Mouse (Mus musculus): Measurements from ENCODE around the gene Slc16a3. TPM values are rescaled to one million over a fixed set of nuclear protein-coding genes. Genes with fewer than 3 reads are reported as not detected.

Gene Slc16a3
- 74.0 to 101 TPM (median 95.1 TPM) in 3 replicates for total RNA-seq (2017)

DNA sequence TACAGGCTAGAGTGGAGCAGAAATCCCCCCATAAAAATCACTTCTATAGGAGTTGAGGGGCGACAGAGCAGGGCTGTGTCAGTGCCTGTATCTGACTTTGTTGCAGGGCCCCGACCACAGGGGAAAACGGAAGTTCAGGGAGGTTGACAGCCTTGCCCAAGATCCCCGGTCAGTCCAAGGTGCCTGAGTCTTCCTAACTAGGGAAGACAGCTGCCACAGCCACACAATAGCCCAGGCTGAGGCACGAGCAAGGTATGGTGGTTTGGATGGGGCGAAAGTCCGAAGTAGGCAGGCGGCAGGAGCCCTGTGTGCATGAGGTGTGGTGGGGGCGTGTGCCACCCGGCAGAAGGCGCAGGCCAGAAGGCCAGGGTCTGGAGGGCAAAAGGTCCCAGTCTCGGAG lies at the start of gene Slc16a3:
Gene Slc16a3 (plus strand): TSS at position 153 of the 400 bp plus-strand sequence.
- ATAC-seq (replicated peaks; ENCODE audit: insufficient number of reproducible peaks, low FRiP score, low TSS enrichment, poor library complexity, severe bottlenecking) = peak; percentile 45

DNA sequence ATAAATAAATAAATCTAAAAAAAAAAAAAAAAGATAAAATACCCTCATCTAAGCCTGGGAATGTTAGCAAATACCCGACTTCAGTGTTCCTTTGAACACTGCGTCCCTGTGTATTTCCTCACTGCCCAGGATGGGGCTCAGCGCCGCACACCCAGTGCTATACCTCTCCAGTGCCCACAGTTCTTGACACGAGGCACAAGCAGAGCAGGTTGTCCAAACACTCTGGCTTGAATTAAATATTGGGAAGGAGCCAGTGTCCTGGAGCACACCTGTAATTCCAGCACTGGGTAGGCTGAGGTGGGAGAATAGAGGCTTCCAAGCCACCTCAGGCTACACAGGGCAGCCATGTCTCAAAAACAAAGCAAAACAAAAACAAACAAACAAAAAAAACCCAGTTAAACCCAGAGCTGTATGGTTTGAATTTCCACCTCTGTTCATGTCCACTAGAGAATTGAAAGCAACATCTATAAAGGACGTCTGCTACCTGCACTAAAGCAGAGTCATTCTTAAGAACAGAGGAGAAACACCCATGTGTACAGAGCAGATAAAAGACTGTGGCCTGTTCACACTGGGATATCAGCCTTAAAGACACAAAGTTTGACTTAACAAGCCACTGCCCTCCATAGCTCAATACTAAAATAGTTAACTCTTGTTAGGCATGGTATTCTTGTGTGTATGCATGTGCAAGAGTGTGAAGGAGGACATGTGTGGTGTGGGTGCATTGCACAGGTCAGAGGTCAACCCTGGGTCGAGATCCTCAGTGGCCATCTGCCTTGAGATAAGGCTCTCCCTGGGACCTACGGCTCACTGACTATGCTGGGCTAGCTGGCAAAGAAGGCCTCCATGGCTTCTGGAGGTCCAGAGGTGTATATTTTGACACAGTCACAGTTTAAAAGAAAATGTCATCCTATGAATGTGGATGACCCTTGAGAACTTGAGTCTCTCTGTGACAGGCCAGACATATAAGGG lies 47.7 kb upstream of the Slc16a3 start:
- ATAC-seq (replicated peaks; ENCODE audit: insufficient number of reproducible peaks, low FRiP score, low TSS enrichment, poor library complexity, severe bottlenecking) = no peak

GRCm38 (mm10) chr11:120901729-120902486 lies 46.4 kb upstream of the Slc16a3 start:
- no peak for ATAC-seq (replicated peaks; ENCODE audit: insufficient number of reproducible peaks, low FRiP score, low TSS enrichment, poor library complexity, severe bottlenecking)

DNA sequence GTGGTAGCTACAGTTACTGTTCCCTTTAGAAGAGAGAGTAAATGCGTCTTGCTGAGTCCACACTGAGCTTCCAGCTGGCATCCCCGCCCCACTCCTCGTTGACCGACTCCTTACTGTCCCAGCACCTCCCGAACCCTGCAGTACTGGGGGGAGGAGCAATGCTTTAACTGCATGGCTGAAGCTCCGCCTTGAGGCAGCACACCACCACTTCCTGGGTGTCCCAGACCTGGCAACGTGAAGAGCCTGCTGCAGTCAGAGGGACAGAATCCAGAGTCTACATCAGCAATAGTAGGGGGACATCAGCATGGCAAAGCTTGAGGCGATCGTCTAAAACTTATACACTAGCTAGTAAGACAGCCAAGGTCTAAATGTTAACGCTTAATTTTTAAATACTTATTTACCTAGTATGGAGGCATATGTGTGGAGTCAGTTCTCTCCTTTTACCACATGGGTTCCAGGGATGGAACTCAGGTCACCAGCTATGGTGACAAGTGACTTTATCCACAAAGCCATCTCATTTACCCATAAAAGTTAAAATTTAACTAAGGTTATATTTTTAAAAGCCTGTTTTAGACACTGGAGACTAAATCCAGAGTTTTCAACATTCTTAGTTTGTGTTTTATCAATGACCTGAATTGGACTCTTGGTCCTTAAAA lies 45.7 kb upstream of the Slc16a3 start:
- no peak for ATAC-seq (replicated peaks; ENCODE audit: insufficient number of reproducible peaks, low FRiP score, low TSS enrichment, poor library complexity, severe bottlenecking)

GRCm38 (mm10) chr11:120903159-120903850 lies 45.0 kb upstream of the Slc16a3 start:
- ATAC-seq (replicated peaks; ENCODE audit: insufficient number of reproducible peaks, low FRiP score, low TSS enrichment, poor library complexity, severe bottlenecking) = no peak

GRCm38 (mm10) chr11:120904561-120904960 lies 43.7 kb upstream of the Slc16a3 start:
- ATAC-seq (replicated peaks; ENCODE audit: insufficient number of reproducible peaks, low FRiP score, low TSS enrichment, poor library complexity, severe bottlenecking) = no peak

DNA sequence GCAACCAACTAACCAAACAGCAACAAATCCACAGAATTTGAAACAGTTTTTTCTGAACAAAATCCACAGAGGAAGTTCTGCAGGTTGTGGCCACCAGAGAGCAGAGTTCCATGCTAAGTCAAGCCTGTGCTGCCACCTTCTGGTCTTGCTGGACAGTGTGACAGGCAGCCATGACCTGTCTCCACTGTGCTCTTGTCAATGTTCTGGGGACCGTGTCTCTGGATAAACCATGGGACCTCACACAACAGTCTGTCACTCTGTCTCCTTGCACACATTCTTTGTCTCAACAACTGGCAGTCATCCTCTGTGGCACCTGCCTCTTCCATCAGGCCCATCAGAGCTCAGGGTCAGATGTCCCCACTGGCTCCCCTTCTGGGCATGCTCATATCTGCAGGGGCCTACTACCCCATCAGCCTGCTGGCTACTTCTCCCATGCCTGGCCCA lies 42.8 kb upstream of the Slc16a3 start:
- peak; percentile 96 for ATAC-seq (replicated peaks; ENCODE audit: insufficient number of reproducible peaks, low FRiP score, low TSS enrichment, poor library complexity, severe bottlenecking)

GRCm38 (mm10) chr11:120913796-120914195 lies 34.5 kb upstream of the Slc16a3 start:
- no peak for ATAC-seq (replicated peaks; ENCODE audit: insufficient number of reproducible peaks, low FRiP score, low TSS enrichment, poor library complexity, severe bottlenecking)

GRCm38 (mm10) chr11:120916477-120916876 lies 31.8 kb upstream of the Slc16a3 start:
- peak; percentile 98 for ATAC-seq (replicated peaks; ENCODE audit: insufficient number of reproducible peaks, low FRiP score, low TSS enrichment, poor library complexity, severe bottlenecking)

DNA sequence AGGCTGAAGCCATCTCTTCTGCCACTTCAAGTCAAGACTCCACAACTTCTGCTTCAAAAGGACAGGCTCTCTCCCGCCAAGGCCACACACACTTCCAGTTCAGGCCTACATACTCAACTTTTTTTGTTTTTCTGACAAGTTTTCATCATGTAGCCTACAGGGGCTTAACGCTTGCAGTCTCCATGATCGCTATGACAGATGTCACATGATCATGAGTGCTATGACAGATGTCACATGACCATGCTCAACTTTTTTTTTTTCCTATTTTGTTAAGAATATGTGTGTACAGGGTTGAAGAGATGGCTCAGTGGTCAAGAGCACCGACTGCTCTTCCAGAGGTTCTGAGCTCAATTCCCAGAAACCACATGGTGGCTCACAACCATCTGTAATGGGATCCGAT lies 30.5 kb upstream of the Slc16a3 start:
- no peak for ATAC-seq (replicated peaks; ENCODE audit: insufficient number of reproducible peaks, low FRiP score, low TSS enrichment, poor library complexity, severe bottlenecking)

DNA sequence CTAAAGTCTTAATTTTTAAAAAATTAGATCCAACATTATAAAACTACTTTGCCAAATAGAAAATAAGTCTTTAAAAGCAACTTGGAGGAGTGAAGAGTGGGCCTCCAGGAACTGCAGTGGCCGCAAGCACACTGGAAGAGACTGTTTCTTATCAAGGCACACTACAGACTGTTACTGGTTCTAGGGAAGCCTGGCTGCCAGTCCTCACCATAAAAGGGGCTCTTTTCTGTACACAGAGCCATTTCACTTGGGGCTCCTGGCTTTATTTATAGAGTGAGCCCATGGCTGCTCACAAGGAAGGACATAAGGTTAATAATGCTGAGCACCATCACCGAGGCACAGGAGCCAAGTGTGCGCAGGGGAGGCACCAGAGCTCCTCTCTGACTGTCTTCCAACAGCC lies 25.8 kb upstream of the Slc16a3 start:
- ATAC-seq (replicated peaks; ENCODE audit: insufficient number of reproducible peaks, low FRiP score, low TSS enrichment, poor library complexity, severe bottlenecking) = no peak

DNA sequence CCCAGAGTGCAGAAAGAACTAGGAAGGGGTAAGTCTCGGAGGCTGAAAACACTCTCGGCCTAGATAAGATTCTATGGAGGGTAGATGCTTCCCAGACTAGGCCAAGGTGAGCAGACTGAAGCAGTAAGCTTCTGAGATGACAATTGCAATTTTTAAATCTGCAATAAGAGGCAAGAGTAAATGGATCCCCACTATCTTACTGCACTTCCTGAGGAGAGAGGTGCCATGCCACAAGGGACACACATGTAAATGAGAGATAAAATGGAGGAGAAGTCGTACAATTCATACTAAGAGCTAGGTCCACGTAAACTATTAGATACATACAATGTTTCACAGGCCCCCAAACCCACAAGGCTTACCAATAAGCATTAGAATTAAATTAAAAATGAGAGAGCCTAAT lies 19.8 kb upstream of the Slc16a3 start:
- ATAC-seq (replicated peaks; ENCODE audit: insufficient number of reproducible peaks, low FRiP score, low TSS enrichment, poor library complexity, severe bottlenecking) = no peak

- no peak for ATAC-seq (replicated peaks; ENCODE audit: insufficient number of reproducible peaks, low FRiP score, low TSS enrichment, poor library complexity, severe bottlenecking)
These were observed 16.8 kb upstream of the Slc16a3 start for GRCm38 (mm10) chr11:120931479-120931878.

- peak; percentile 98 for ATAC-seq (replicated peaks; ENCODE audit: insufficient number of reproducible peaks, low FRiP score, low TSS enrichment, poor library complexity, severe bottlenecking)
These were observed 15.5 kb upstream of the Slc16a3 start, which contains the start of gene Ccdc57 for GRCm38 (mm10) chr11:120932564-120933398. TSS of gene Ccdc57 (minus strand) at chr11:120932872.

GRCm38 (mm10) chr11:120937976-120938375 lies 10.3 kb upstream of the Slc16a3 start:
- ATAC-seq (replicated peaks; ENCODE audit: insufficient number of reproducible peaks, low FRiP score, low TSS enrichment, poor library complexity, severe bottlenecking) = peak; percentile 47

DNA sequence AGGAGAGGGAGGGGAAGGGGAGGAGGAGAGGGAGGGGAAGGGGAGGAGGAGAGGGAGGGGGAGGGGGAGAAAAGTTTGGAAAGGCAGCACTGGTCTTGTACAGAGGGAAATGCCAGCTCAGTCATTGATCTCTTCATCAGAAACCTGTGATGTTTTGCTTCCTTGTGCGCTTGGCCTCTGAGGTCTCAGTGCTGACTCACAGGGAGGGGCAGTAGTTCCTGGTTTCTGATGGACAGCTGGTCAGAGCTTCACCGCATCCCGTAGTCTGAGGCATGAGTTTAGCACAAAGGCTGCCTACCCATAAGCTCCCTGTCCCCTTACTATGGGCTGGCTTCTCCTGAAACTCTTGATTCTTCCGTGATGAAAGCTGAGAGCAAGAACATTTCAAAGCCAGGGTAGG lies 9.5 kb upstream of the Slc16a3 start:
- ATAC-seq (replicated peaks; ENCODE audit: insufficient number of reproducible peaks, low FRiP score, low TSS enrichment, poor library complexity, severe bottlenecking) = peak; percentile 91

DNA sequence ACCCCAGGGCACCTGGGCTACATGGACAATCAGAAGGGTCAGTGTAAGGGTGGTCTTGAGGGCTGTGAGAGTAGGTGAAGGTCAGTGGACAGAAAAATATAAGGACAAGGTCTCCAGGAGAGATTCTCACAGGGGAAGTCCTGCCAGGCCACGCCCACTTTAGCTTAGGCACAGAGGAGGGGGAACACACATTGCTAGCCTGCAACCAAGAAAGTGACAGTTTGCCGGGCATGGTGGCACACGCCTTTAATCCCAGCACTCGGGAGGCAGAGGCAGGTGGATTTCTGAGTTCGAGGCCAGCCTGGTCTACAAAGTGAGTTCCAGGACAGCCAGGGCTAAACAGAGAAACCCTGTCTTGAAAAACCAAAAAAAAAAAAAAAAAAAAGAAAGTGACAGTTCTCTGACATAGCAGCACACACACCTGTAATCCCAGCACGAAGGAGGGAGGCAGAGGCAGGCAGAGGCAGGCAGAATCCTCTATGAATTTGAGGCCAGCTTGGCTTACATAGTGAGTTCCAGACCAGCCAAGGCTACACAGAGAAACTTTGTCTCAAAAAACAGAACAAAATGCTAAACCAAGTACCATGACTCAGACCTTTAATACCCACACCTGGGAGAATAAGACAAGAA lies 8.5 kb upstream of the Slc16a3 start:
- ATAC-seq (replicated peaks; ENCODE audit: insufficient number of reproducible peaks, low FRiP score, low TSS enrichment, poor library complexity, severe bottlenecking) = no peak

Data from monocyte, adult 5-6 weeks (primary cell).